Mouse (Mus musculus): ENCODE data around the gene Fam90a1b. TPM values are rescaled to one million over a fixed set of nuclear protein-coding genes. Genes with fewer than 3 reads are reported as not detected.
"Not testable (repeated sequence)": the region's sequence is repeated elsewhere in the genome, so short reads cannot be mapped to it uniquely, and the experiment has no call there.

Gene Fam90a1b
- polyA plus RNA-seq, 2 experiments: 0.01 TPM; not detected in 1

DNA sequence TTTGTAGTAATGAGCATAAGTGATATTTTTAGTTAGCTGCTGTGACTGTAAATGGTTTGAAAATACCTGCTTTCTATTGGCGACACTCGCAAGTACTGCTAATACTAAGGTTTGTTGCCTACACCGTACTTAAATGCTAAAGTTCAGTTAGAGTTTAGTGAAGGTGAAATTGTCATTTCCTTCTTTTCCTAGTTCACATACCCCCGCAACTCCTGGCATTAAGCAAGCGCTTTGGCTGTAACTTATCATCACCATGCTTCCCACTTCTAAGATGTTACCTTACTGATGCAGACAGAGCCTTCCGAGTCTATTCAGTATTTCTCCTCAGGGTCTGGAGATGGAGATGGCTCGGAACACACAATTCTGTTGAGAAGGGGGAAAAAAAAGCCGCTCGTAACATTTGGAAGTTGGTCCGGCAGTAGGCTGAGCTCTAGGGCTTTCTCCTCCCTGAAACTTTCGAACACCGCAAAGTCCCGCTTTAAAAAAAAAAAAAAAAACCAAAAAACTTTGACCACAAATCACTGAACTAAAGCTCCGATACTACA lies 1.1 kb downstream of the Fam90a1b start:
- H3K9me3 ChIP-seq (ENCODE audit: control insufficient read depth, low read length): no peaks in the 10 kb centered on the region
- H3K4me3 ChIP-seq (ENCODE audit: insufficient read depth in 1 of 2, low read depth in 2 of 2, low read length in 2 of 2): no peak overlapping the region
- no peak overlapping the region for H3K9ac ChIP-seq (replicated peaks)
- peak overlapping the region; percentile 65 for H3K4me2 ChIP-seq (ENCODE audit: low read depth)
- H3K27ac ChIP-seq: no peak overlapping the region
- no peak for TF ChIP-seq CTCF (IDR thresholded peaks at IDR 0.05; ENCODE audit: low read depth)
- no peak for TF ChIP-seq EP300 (IDR thresholded peaks at IDR 0.05; ENCODE audit: low read depth)
- DNase-seq (ENCODE audit: low read depth in 3 of 3, low spot score in 3 of 3) (no peak), ATAC-seq (ENCODE audit: insufficient read depth) (no peak)
- peaks cover 0 to 7% of the 10 kb centered on the region in 2 experiments; a peak in 1 of 4 replicates for H3K4me1 ChIP-seq (replicated peaks; ENCODE audit: control insufficient read depth in 2 of 2, insufficient read depth in 2 of 2, low read length in 1 of 2)
- 22% methylated on average over 14 of the region's 14 CpGs for WGBS (ENCODE audit: insufficient replicate concordance)
- peaks cover 40% of the 10 kb centered on the region for H3K27me3 ChIP-seq (ENCODE audit: control insufficient read depth, insufficient read depth, low read length)
- no peaks in the 10 kb centered on the region for H3K36me3 ChIP-seq (replicated peaks; ENCODE audit: control insufficient read depth, insufficient read depth, low read depth)

DNA sequence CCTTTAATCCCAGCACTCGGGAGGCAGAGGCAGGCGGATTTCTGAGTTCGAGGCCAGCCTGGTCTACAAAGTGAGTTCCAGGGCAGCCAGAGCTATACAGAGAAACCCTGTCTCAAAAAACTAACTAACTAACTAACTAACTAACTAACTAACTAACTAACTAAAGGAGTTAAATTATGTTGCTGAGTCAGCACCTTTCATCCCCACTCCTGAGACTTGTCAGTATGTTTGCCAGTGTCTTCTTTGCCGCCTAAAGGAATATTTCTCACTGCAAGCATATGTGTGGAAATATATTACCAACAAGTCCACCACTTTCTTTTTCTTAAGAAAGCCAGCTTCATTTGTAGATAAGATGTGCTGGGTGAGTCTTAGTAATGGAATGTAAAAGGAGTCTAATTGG lies 22.9 kb downstream of the Fam90a1b start:
- not testable (repeated sequence) for H3K4me3 ChIP-seq (ENCODE audit: insufficient read depth in 1 of 2, low read depth in 2 of 2, low read length in 2 of 2); H3K9ac ChIP-seq (replicated peaks); H3K9me3 ChIP-seq (ENCODE audit: control insufficient read depth, low read length); DNase-seq (ENCODE audit: low read depth in 3 of 3, low spot score in 3 of 3); H3K36me3 ChIP-seq (replicated peaks; ENCODE audit: control insufficient read depth, insufficient read depth, low read depth); H3K4me1 ChIP-seq (replicated peaks; ENCODE audit: control insufficient read depth in 2 of 2, insufficient read depth in 2 of 2, low read length in 1 of 2); H3K4me2 ChIP-seq (ENCODE audit: low read depth); H3K27ac ChIP-seq; H3K27me3 ChIP-seq (ENCODE audit: control insufficient read depth, insufficient read depth, low read length); ATAC-seq (ENCODE audit: insufficient read depth)
- 77% methylated on average over 4 of the region's 4 CpGs for WGBS (ENCODE audit: insufficient replicate concordance)

GRCm38 (mm10) chrX:94321036-94321902 lies 45.3 kb downstream of the Fam90a1b start:
- H3K9me3 ChIP-seq (ENCODE audit: control insufficient read depth, low read length): no peaks in the 10 kb centered on the region

More at GRCm38 (mm10) chrX:94321036-94321902, 45.3 kb downstream of the Fam90a1b start:
- Histone ChIP-seq H3K4me2 (ENCODE audit: low read depth) (no peak overlapping the region), H3K27ac (no peak overlapping the region), H3K36me3 (replicated peaks; ENCODE audit: control insufficient read depth, insufficient read depth, low read depth) (no peaks in the 10 kb centered on the region), H3K4me3 (ENCODE audit: insufficient read depth in 1 of 2, low read depth in 2 of 2, low read length in 2 of 2) (no peak overlapping the region), H3K9ac (replicated peaks) (no peak overlapping the region), H3K4me1 (replicated peaks; ENCODE audit: control insufficient read depth in 2 of 2, insufficient read depth in 2 of 2, low read length in 1 of 2) (no peaks in the 10 kb centered on the region), H3K27me3 (ENCODE audit: control insufficient read depth, insufficient read depth, low read length) (no peaks in the 10 kb centered on the region; the same call in 1 of the 2 replicates)
- DNase-seq (ENCODE audit: low read depth in 3 of 3, low spot score in 3 of 3) (no peak), ATAC-seq (ENCODE audit: insufficient read depth) (no peak)
- 70% methylated on average over 11 of the region's 11 CpGs for WGBS (ENCODE audit: insufficient replicate concordance)
- TF ChIP-seq EP300 (IDR thresholded peaks at IDR 0.05; ENCODE audit: low read depth): no peak
- no peak for TF ChIP-seq CTCF (IDR thresholded peaks at IDR 0.05; ENCODE audit: low read depth)

Small RNAs within 50 kb of the gene (microRNA-seq; reads per million reads assigned to microRNA genes)
- gene Gm44477: not detected

Other genes with a start within 250 kb of the Fam90a1b start
- 2.6 and 4.1 TPM in 2 replicates for gene Zfx, start 243.1 kb downstream of the Fam90a1b start, polyA plus RNA-seq (2012; rRNA removed)
- gene Zfx, start 243.1 kb downstream of the Fam90a1b start, polyA plus RNA-seq (2014; fragmentation: Nextera tagmentation; extraction: Ambion mirVana): 12.9 and 13.8 TPM in 2 replicates
- gene Eif2s3x, start 153.9 kb downstream of the Fam90a1b start, polyA plus RNA-seq (2012; rRNA removed): 38.6 and 40.4 TPM in 2 replicates
- 38.6 and 66.1 TPM in 2 replicates for gene Eif2s3x, start 153.9 kb downstream of the Fam90a1b start, polyA plus RNA-seq (2014; fragmentation: Nextera tagmentation; extraction: Ambion mirVana)
- 1.6 and 1.9 TPM in 2 replicates for gene Klhl15, start 132.2 kb downstream of the Fam90a1b start, polyA plus RNA-seq (2012; rRNA removed)
- gene Klhl15, start 132.2 kb downstream of the Fam90a1b start, polyA plus RNA-seq (2014; fragmentation: Nextera tagmentation; extraction: Ambion mirVana): 3.7 and 3.8 TPM in 2 replicates
- 7.2 and 10.4 TPM in 2 replicates for gene Apoo, start 340 bp upstream of the Fam90a1b start, polyA plus RNA-seq (2012; rRNA removed)
- 50.5 and 59.2 TPM in 2 replicates for gene Apoo, start 340 bp upstream of the Fam90a1b start, polyA plus RNA-seq (2014; fragmentation: Nextera tagmentation; extraction: Ambion mirVana)
- gene Maged1, start 175.4 kb upstream of the Fam90a1b start, polyA plus RNA-seq (2012; rRNA removed): 49.6 and 53.2 TPM in 2 replicates
- 64.6 and 71.0 TPM in 2 replicates for gene Maged1, start 175.4 kb upstream of the Fam90a1b start, polyA plus RNA-seq (2014; fragmentation: Nextera tagmentation; extraction: Ambion mirVana)

All from liver, embryonic 14.5 days (tissue).